Mouse (Mus musculus): ENCODE measurements around the gene Mettl21e. TPM values are rescaled to one million over a fixed set of nuclear protein-coding genes. Genes with fewer than 3 reads are reported as not detected.

Gene Mettl21e
- total and polyA plus RNA-seq, 3 experiments, result 0.16 TPM; not detected in 2

DNA sequence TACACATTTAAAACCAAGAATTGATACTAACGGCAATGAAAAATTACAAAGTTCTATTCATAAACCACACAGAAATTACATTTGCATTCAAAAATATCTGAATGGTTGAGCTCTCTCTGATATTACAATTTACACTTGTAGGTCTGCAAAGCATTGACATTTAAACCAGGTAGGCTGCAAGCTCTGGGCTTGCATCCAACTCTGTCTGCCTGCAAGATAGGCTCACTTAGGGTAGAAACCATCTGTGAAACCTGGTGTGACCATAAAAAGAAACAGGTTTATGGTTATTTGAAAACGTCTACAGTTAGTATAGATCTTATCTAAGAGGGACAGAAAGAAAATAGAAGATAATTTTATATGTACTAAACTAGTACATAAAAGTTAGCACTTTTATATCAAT is 1.6 kb downstream of the Mettl21e start:
- H3K9me3 ChIP-seq (replicated peaks), result no peaks in the 10 kb centered on the region
- no peaks in the 10 kb centered on the region for H3K4me1 ChIP-seq (ENCODE audit: insufficient read depth, low read depth, low read length)
- no peak overlapping the region for H3K4me3 ChIP-seq (ENCODE audit: low read depth, low read length)
- DNase-seq (ENCODE audit: low spot score) (no peak), ATAC-seq (ENCODE audit: extremely low read depth, insufficient number of reproducible peaks, low FRiP score, poor library complexity, severe bottlenecking) (no peak)
- TF ChIP-seq POLR2AphosphoS5 (IDR thresholded peaks at IDR 0.05; ENCODE audit: insufficient replicate concordance, low read depth, low read length), result no peak
- H3K27me3 ChIP-seq (ENCODE audit: insufficient read depth, low read length), result no peaks in the 10 kb centered on the region
- no peaks in the 10 kb centered on the region for H3K36me3 ChIP-seq (replicated peaks)

DNA sequence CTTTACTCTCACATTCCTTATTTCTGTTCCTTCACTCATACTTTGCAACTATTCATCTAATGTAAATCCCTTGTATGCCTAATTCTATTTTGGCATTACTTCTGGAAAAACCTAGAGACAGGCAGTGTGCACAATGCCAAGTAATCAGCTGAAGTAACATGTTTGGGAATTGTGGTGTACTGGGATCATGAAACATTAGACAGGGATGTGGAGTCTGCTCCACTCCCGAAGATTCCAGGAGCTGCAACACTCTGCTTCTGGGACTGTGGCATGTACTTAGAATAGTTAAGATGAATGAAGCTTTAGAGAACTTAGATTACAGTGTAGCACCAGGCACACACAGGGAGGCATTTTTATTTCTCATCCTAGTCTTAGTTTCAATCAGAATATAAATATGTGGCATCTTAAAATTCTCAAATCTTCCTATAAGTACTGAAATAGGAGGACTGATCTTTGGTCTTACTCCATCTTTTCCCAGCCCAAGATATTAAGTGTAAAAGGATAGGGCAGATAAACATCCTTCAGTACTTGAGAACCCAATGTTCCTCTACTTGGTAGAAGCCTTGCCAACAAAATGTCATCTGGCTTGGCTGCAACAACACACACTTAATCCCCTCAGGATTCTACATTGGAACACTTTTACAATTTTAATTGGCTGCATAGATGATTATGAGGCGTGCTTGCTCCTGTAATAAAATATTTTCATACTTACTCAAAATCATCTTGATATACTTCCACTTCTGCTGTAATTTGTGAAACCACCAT is 2.2 kb downstream of the Mettl21e start:
- Histone ChIP-seq H3K4me3 (ENCODE audit: low read depth, low read length) (no peak overlapping the region), H3K4me1 (ENCODE audit: insufficient read depth, low read depth, low read length) (no peaks in the 10 kb centered on the region), H3K9me3 (replicated peaks) (no peaks in the 10 kb centered on the region), H3K36me3 (replicated peaks) (no peaks in the 10 kb centered on the region), H3K27me3 (ENCODE audit: insufficient read depth, low read length) (no peaks in the 10 kb centered on the region)
- no peak for TF ChIP-seq POLR2AphosphoS5 (IDR thresholded peaks at IDR 0.05; ENCODE audit: insufficient replicate concordance, low read depth, low read length)
- no peak for TF ChIP-seq CTCF (IDR thresholded peaks at IDR 0.05; ENCODE audit: low read depth, low read length)
- TF ChIP-seq GATA1 (IDR thresholded peaks at IDR 0.05; ENCODE audit: borderline replicate concordance, low read length), result no peak
- TF ChIP-seq TAL1 (conservative IDR thresholded peaks at IDR 0.05; ENCODE audit: low read depth, low read length), result no peak
- TF ChIP-seq GATA2 (IDR thresholded peaks at IDR 0.05; ENCODE audit: borderline replicate concordance, low read depth, low read length), result no peak
- DNase-seq (ENCODE audit: low spot score) (no peak), ATAC-seq (ENCODE audit: extremely low read depth, insufficient number of reproducible peaks, low FRiP score, poor library complexity, severe bottlenecking) (no peak)

DNA sequence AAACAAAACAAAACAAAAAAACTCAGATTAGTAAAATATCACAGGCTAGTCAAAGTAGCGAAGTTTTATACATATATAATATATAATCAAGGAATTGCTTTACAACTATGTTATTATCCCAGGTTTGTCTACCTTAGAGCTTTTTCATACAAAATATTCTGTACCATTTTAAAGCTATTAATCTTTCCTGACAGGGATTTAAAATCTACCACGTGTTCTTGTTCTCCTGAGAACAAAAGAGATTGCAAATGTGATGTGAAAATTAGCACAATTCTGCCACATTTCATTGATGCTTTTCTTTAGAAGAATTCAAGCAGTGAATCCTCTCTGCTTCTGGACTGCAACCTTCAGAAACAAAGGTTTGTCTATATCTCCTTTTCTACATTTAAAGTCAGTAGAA is 4.3 kb downstream of the Mettl21e start:
- no peaks in the 10 kb centered on the region for H3K4me1 ChIP-seq (ENCODE audit: insufficient read depth, low read depth, low read length)
- DNase-seq (ENCODE audit: low spot score) (no peak), ATAC-seq (ENCODE audit: extremely low read depth, insufficient number of reproducible peaks, low FRiP score, poor library complexity, severe bottlenecking) (no peak)
- no peaks in the 10 kb centered on the region for H3K27me3 ChIP-seq (ENCODE audit: insufficient read depth, low read length)
- TF ChIP-seq CTCF (IDR thresholded peaks at IDR 0.05; ENCODE audit: low read depth, low read length) (no peak), GATA1 (IDR thresholded peaks at IDR 0.05; ENCODE audit: borderline replicate concordance, low read length) (no peak), POLR2AphosphoS5 (IDR thresholded peaks at IDR 0.05; ENCODE audit: insufficient replicate concordance, low read depth, low read length) (no peak), GATA2 (IDR thresholded peaks at IDR 0.05; ENCODE audit: borderline replicate concordance, low read depth, low read length) (no peak)
- no peaks in the 10 kb centered on the region for H3K36me3 ChIP-seq (replicated peaks)
- no peak overlapping the region for H3K4me3 ChIP-seq (ENCODE audit: low read depth, low read length)
- no peaks in the 10 kb centered on the region for H3K9me3 ChIP-seq (replicated peaks)

DNA sequence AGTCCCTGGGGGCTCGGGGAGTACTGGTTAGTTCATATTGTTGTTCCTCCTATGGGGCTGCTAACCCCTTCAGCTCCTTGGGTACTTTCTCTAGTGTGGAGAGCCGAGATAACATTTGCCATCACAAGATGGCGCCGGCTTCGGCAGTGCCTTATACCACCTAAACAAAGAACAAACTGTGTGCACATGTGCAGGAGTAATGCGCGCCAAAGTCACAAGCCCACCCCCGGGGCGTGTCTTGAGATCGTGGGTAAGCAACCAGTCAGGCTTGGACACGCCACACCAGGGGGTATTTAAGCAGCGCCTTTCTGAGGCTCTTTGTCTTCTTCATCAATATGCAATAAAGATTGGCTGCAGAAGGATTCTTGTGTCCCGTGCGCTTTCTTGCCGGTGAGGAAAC is 15.9 kb downstream of the Mettl21e start:
- no peak for ATAC-seq (ENCODE audit: extremely low read depth, insufficient number of reproducible peaks, low FRiP score, poor library complexity, severe bottlenecking)
- TF ChIP-seq POLR2AphosphoS5 (IDR thresholded peaks at IDR 0.05; ENCODE audit: insufficient replicate concordance, low read depth, low read length) (no peak), GATA2 (IDR thresholded peaks at IDR 0.05; ENCODE audit: borderline replicate concordance, low read depth, low read length) (no peak), CTCF (IDR thresholded peaks at IDR 0.05; ENCODE audit: low read depth, low read length) (no peak), TAL1 (conservative IDR thresholded peaks at IDR 0.05; ENCODE audit: low read depth, low read length) (no peak), GATA1 (IDR thresholded peaks at IDR 0.05; ENCODE audit: borderline replicate concordance, low read length) (no peak)
- Histone ChIP-seq H3K4me3 (ENCODE audit: low read depth, low read length) (no peak overlapping the region), H3K27me3 (ENCODE audit: insufficient read depth, low read length) (peaks cover 4% of the 10 kb centered on the region; the same call in 1 of the 2 replicates), H3K36me3 (replicated peaks) (no peaks in the 10 kb centered on the region), H3K4me1 (ENCODE audit: insufficient read depth, low read depth, low read length) (no peaks in the 10 kb centered on the region), H3K9me3 (replicated peaks) (no peaks in the 10 kb centered on the region)
- no peak for DNase-seq (ENCODE audit: low spot score)

DNA sequence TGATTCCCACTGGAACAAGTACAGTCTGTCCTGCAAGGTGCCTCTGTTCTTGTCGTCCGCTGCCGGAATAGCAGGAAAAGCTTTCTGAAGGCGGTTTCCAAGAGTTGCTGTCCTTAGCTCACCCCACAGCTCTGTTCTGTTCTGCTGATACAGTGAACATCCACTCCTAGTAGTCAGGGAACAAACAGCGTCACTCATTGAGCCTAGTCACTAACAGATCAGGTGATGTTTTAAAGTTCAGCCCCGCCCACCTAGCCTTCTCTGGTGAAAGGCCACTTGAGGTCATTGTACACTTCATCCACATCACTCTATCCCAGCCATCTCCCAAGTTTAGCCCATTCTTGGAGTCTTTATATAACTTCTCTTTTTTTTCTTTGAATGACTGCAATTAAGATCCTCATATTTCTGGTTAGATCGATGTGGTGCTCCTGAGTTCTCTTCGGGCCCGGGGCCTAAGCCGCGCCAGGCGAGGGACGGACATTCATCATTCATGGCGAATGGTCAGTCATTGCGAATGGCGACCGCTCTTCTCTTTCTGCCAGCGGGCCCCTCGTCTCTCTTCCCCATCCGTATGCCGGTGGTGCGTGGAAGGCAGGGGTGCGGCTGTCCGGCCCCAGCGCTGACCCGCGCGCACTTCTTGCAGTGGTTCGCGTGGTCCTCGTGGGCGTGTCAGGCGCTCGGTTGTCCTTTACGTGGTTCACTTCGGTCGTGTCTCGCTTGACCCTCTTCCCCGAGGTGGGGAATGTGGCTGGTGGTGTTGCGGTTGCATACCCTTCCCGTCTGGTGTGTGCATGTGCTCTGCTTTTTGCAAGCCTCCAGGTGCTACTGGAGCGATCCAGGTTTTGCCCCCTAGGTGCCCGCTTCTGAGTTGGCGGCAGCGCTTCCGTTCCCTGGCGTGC is 20.2 kb downstream of the Mettl21e start:
- no peak overlapping the region for H3K4me3 ChIP-seq (ENCODE audit: low read depth, low read length)
- ATAC-seq (ENCODE audit: extremely low read depth, insufficient number of reproducible peaks, low FRiP score, poor library complexity, severe bottlenecking), result no peak

DNA sequence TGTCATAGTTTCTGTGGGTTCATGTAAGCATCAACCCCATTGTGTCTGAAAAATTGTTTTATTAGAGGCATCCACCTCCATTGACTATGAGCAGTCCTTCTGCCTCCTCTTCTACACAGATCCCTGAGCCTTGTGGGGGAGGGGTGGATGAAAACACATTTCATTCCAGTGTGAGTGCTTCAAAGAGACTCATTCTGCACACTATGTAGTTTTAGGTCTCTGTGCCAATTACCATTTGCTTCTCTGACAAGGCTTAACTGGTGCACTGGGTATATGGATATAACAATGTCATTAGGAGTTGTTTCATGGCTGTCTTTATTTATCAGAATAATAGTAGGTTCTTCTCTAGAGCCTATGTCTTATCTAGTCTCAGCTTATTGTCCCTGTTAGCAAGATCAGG is 32.4 kb downstream of the Mettl21e start:
- no peak for TF ChIP-seq GATA1 (IDR thresholded peaks at IDR 0.05; ENCODE audit: borderline replicate concordance, low read length)
- no peak for DNase-seq (ENCODE audit: low spot score)
- Histone ChIP-seq H3K9me3 (replicated peaks) (no peaks in the 10 kb centered on the region), H3K36me3 (replicated peaks) (peaks cover 10% of the 10 kb centered on the region), H3K4me1 (ENCODE audit: insufficient read depth, low read depth, low read length) (no peaks in the 10 kb centered on the region), H3K27me3 (ENCODE audit: insufficient read depth, low read length) (no peaks in the 10 kb centered on the region), H3K4me3 (ENCODE audit: low read depth, low read length) (no peak overlapping the region)
- no peak for ATAC-seq (ENCODE audit: extremely low read depth, insufficient number of reproducible peaks, low FRiP score, poor library complexity, severe bottlenecking)

More for the DNA sequence above, 20.2 kb downstream of the Mettl21e start:
- TF ChIP-seq CTCF (IDR thresholded peaks at IDR 0.05; ENCODE audit: low read depth, low read length), result no peak
- TF ChIP-seq POLR2AphosphoS5 (IDR thresholded peaks at IDR 0.05; ENCODE audit: insufficient replicate concordance, low read depth, low read length), result no peak
- no peak for TF ChIP-seq GATA2 (IDR thresholded peaks at IDR 0.05; ENCODE audit: borderline replicate concordance, low read depth, low read length)
- no peak for TF ChIP-seq GATA1 (IDR thresholded peaks at IDR 0.05; ENCODE audit: borderline replicate concordance, low read length)
- Histone ChIP-seq H3K27me3 (ENCODE audit: insufficient read depth, low read length) (peaks cover 8% of the 10 kb centered on the region), H3K9me3 (replicated peaks) (no peaks in the 10 kb centered on the region), H3K36me3 (replicated peaks) (no peaks in the 10 kb centered on the region), H3K4me1 (ENCODE audit: insufficient read depth, low read depth, low read length) (no peaks in the 10 kb centered on the region)
- no peak for DNase-seq (ENCODE audit: low spot score)

All from G1E (cell line).